Mouse (Mus musculus) CH12.LX (cell line): ENCODE measurements at regions not wholly inside any gene's neighbourhood (a gene's known extent, or its start where the extent isn't known, plus 50 kb on each side); places are given as distances from the start of the nearest gene placed in this dataset.

Experiments used
- BHLHE40 ChIP-seq: IDR thresholded peaks from 2 replicates; pipeline ENCODE4 v1.6.1; 2011; ENCODE audit warnings: mild to moderate bottlenecking, low read depth, low read length, improper control_type of control experiment
- CHD2 ChIP-seq: IDR thresholded peaks from 2 replicates; pipeline ENCODE4 v1.6.1; 2011; ENCODE audit warnings: low read length, improper control_type of control experiment
- CTCF ChIP-seq, 2 experiments: IDR thresholded peaks in 1 of 2; conservative IDR thresholded peaks in 1 of 2; 2 replicates each; pipeline ENCODE4 v1.5.1; 2011 to 2012; ENCODE audit warnings: low read depth in 2 of 2, low read length in 2 of 2, improper control_type of control experiment in 1 of 2, inconsistent platforms in 1 of 2, mild to moderate bottlenecking in 1 of 2, moderate library complexity in 1 of 2
- E2F4 ChIP-seq: IDR thresholded peaks from 2 replicates; pipeline ENCODE4 v1.6.1; 2011; ENCODE audit warnings: low read depth, low read length, improper control_type of control experiment; ENCODE audit not compliant: insufficient replicate concordance
- KAT2A ChIP-seq: IDR thresholded peaks from 2 replicates; pipeline ENCODE4 v1.6.1; 2012; ENCODE audit warnings: low read length, improper control_type of control experiment, inconsistent platforms; ENCODE audit not compliant: insufficient replicate concordance
- MEF2A ChIP-seq: IDR thresholded peaks from 2 replicates; pipeline ENCODE4 v1.6.1; 2014; ENCODE audit warnings: low read depth, mild to moderate bottlenecking, inconsistent platforms, low read length, improper control_type of control experiment, borderline replicate concordance
- POLR2A ChIP-seq: IDR thresholded peaks from 2 replicates; pipeline ENCODE4 v1.6.1; 2011; ENCODE audit warnings: low read depth, mild to moderate bottlenecking, improper control_type of control experiment, low read length
- RAD21 ChIP-seq: IDR thresholded peaks from 2 replicates; pipeline ENCODE4 v1.6.1; 2011; ENCODE audit warnings: low read depth, mild to moderate bottlenecking, low read length, improper control_type of control experiment, moderate library complexity
- SIN3A ChIP-seq: IDR thresholded peaks from 2 replicates; pipeline ENCODE4 v1.6.1; 2012; ENCODE audit warnings: low read length, improper control_type of control experiment, inconsistent platforms
- TBP ChIP-seq: conservative IDR thresholded peaks from 2 replicates; pipeline ENCODE4 v1.6.1; 2011; ENCODE audit warnings: low read depth, low read length, improper control_type of control experiment
- UBTF ChIP-seq: IDR thresholded peaks from 2 replicates; pipeline ENCODE4 v1.6.1; 2012; ENCODE audit warnings: low read depth, mild to moderate bottlenecking, inconsistent platforms, low read length, improper control_type of control experiment, moderate library complexity
- ZC3H11A ChIP-seq: IDR thresholded peaks from 2 replicates; pipeline ENCODE4 v1.6.1; 2012; ENCODE audit warnings: low read depth, mild to moderate bottlenecking, inconsistent platforms, low read length, improper control_type of control experiment
- ZKSCAN1 ChIP-seq: IDR thresholded peaks from 2 replicates; pipeline ENCODE4 v1.6.1; 2012; ENCODE audit warnings: low read depth, inconsistent platforms, low read length, improper control_type of control experiment, borderline replicate concordance

GRCm38 (mm10) chr16:5733608-5734007 is 151.5 kb upstream of the Rbfox1 start:
- TF ChIP-seq BHLHE40 (no peak), CTCF (conservative IDR thresholded peaks at IDR 0.05 in 1 of 2, IDR thresholded peaks at IDR 0.05 in 1 of 2; ENCODE audit: low read depth in 2 of 2, low read length in 2 of 2) (no peak; a peak in 1 of 4 replicates), KAT2A (no peak), RAD21 (no peak; the same call in none of the 2 replicates), TBP (no peak), ZKSCAN1 (no peak), CHD2 (no peak), POLR2A (no peak), MEF2A (no peak), E2F4 (no peak), UBTF (no peak), SIN3A (no peak), ZC3H11A (no peak)
